Mouse (Mus musculus): ENCODE results near the gene Otx2. TPM values are rescaled to one million over a fixed set of nuclear protein-coding genes. Genes with fewer than 3 reads are reported as not detected.

The Otx2 gene
- total RNA-seq (2015) (not detected in 2 replicates), total RNA-seq (2017) (not detected in 2 replicates)

- no peak for ATAC-seq (ENCODE audit: poor library complexity, severe bottlenecking)
These were observed at the start of gene Otx2 for GRCm38 (mm10) chr14:48673541-48673940. TSS of gene Otx2 (minus strand) at chr14:48673819.

GRCm38 (mm10) chr14:48722763-48723162 is 49.1 kb upstream of the Otx2 start:
- ATAC-seq (ENCODE audit: poor library complexity, severe bottlenecking) = no peak

GRCm38 (mm10) chr14:48719296-48719695 is 45.7 kb upstream of the Otx2 start:
- no peak for ATAC-seq (ENCODE audit: poor library complexity, severe bottlenecking)

GRCm38 (mm10) chr14:48717632-48718279 is 44.1 kb upstream of the Otx2 start:
- no peak for ATAC-seq (ENCODE audit: poor library complexity, severe bottlenecking)

GRCm38 (mm10) chr14:48716456-48716855 is 42.8 kb upstream of the Otx2 start:
- no peak for ATAC-seq (ENCODE audit: poor library complexity, severe bottlenecking)

- no peak for ATAC-seq (ENCODE audit: poor library complexity, severe bottlenecking)
These were observed 37.3 kb upstream of the Otx2 start for GRCm38 (mm10) chr14:48710871-48711370.

GRCm38 (mm10) chr14:48710062-48710870 is 36.6 kb upstream of the Otx2 start:
- no peak for ATAC-seq (ENCODE audit: poor library complexity, severe bottlenecking)

GRCm38 (mm10) chr14:48709371-48710061 is 35.9 kb upstream of the Otx2 start:
- no peak for ATAC-seq (ENCODE audit: poor library complexity, severe bottlenecking)

- ATAC-seq (ENCODE audit: poor library complexity, severe bottlenecking) = no peak
These were observed 34.3 kb upstream of the Otx2 start for GRCm38 (mm10) chr14:48707844-48708383.

GRCm38 (mm10) chr14:48707391-48707790 is 33.8 kb upstream of the Otx2 start:
- no peak for ATAC-seq (ENCODE audit: poor library complexity, severe bottlenecking)

GRCm38 (mm10) chr14:48700790-48701370 is 27.3 kb upstream of the Otx2 start:
- ATAC-seq (ENCODE audit: poor library complexity, severe bottlenecking) = no peak

GRCm38 (mm10) chr14:48679590-48679989 is 6.0 kb upstream of the Otx2 start:
- ATAC-seq (ENCODE audit: poor library complexity, severe bottlenecking) = no peak

- ATAC-seq (ENCODE audit: poor library complexity, severe bottlenecking) = no peak
These were observed 5.1 kb upstream of the Otx2 start for GRCm38 (mm10) chr14:48678674-48679073.

- ATAC-seq (ENCODE audit: poor library complexity, severe bottlenecking) = no peak
These were observed 615 bp upstream of the Otx2 start for GRCm38 (mm10) chr14:48674036-48674831.

- no peak for ATAC-seq (ENCODE audit: poor library complexity, severe bottlenecking)
These were observed 925 bp downstream of the Otx2 start for GRCm38 (mm10) chr14:48672611-48673176.

GRCm38 (mm10) chr14:48671480-48672240 is 2.0 kb downstream of the Otx2 start:
- no peak for ATAC-seq (ENCODE audit: poor library complexity, severe bottlenecking)

GRCm38 (mm10) chr14:48670761-48671479 is 2.7 kb downstream of the Otx2 start:
- ATAC-seq (ENCODE audit: poor library complexity, severe bottlenecking) = no peak

- ATAC-seq (ENCODE audit: poor library complexity, severe bottlenecking) = no peak
These were observed 3.4 kb downstream of the Otx2 start for GRCm38 (mm10) chr14:48670258-48670630.
